Mouse (Mus musculus): ENCODE data around the gene Primpol.

Primpol gene

DNA sequence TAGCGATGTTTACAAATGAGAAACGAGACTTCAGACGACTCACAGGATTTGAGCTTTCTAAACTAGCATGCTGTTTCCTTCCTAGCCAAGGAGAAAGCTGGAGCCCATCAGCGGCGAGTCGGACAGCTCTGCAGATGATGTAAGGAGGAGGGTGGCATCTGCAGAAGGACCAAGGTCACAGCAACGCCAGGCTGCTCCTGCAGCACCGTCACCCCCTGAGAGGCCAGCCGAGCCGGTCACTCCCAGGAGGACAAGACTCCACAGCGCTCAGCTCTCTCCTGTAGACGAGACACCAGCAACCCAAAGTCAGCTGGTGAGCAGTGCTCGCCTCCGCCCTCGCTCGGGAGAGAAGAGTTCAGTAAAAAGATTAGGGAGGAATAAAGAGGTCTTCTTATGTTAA, 54.7 kb downstream of the Primpol start:
- in situ Hi-C loops (cut with MboI, MseI) = no loop called here

DNA sequence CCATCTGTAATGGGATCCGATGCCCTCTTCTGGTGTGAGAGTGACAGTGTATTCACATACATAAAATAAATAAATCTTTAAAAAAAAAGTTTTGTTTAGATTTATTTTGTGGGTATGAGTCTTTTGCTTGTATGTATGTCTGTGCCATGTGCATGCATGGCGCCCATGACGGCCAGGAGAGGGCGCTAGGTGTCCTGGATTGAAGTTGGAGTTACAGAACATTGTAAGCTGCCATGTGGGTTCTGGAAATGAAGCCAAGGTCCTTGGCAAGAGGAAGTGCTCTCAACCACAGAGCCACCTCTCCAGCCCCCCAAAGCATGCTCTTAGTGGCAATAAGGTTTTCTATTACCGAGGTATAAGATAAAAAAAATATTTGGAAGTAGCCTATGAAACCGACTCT, 57.6 kb downstream of the Primpol start:
- in situ Hi-C loops (cut with MboI, MseI) = loop anchor here (5.0 kb wide), 2 partner anchors 252 to 393 kb away; no protein-coding TSS in a partner anchor

DNA sequence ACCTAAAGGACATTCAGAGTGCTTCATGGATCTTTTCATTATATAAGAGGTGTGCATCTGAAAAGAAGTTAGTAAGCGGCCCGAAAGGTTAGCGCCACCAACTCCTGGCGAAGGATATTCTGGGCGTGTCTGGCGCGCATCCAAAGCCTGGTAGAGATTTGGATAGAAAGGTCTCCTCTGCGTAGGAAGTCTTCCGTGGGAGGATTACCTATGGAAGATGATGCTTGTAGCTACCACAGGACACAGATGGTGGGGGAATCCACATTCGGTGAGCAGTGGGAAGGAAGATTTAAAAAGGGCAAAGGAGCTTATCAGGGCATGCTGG, 64.6 kb downstream of the Primpol start:
- in situ Hi-C loops (cut with MboI, MseI) = loop anchor here (5.0 kb wide), 1 partner anchor 80 kb away; the partner anchor contains the start of gene Acsl1

DNA sequence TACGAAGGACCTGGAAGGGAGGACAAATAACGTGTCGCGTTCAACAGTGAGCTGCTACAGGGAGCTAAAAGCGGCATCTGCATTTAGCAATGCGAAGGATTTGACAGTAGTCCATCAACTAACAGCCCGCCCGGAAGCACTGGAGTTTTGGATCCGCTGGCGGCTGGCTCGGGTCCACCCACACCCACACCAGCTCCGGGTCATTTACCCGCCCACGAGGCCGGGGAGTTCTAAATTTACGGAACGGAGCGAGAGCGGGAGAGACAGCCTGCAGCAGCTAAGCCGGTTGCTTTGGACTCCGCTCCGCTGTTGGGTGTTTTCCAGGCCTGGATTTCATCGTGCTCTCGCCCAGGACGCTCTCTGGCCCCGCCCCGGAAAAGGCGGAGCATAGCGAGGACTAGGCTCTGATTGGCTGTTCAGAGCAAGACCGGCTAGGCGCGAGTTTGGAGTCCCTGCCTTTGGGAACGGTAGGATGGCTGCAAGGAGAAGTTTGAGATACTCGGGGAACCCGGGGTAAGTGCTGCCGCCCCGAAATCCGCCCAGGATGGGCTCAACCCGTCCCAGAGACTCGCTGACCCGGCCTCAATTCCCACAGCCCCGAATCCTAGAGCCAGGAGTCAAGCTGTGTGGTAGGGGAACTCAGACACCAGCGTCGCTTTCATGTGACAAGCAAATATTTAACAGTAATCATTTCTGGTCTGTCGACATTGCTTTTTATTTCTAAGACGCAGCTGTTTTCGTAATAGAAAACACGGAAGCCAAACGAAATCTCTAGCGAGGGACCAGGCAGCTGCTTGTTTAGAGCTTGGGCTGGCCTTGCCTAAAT, 65.2 kb downstream of the Primpol start, which contains the start of gene Cenpu:
Gene Cenpu (plus strand): TSS at position 414 of the 826 bp plus-strand sequence.
- in situ Hi-C loops (cut with MboI, MseI) = loop anchor here (5.0 kb wide), 1 partner anchor 80 kb away; the partner anchor contains the start of gene Acsl1

GRCm38 (mm10) chr8:46551029-46551428, 66.0 kb downstream of the Primpol start:
- in situ Hi-C loops (cut with MboI, MseI) = loop anchor here (5.0 kb wide), 1 partner anchor 79 kb away; the partner anchor contains the start of gene Acsl1

DNA sequence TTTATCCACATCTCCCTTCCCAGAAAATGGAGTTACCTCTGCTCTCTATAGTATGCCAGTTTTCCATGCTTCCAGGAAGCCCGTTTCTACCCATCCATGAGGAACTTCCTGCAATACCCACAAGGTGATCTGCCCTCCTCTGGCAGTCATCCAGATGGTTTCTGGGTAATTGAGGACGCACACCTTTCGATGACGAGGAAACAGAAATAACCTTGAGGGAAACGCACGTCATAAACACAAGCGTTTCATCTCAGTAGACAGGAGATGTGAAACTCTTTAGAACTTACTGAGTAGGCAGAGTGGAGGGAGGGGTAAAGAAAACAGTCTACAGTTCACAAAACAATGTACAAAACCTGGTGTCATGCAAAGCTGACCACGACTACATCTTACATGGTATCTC, 67.0 kb downstream of the Primpol start:
- in situ Hi-C loops (cut with MboI, MseI) = loop anchor here (5.0 kb wide), 1 partner anchor 78 kb away; the partner anchor contains the start of gene Acsl1

GRCm38 (mm10) chr8:46547245-46547644, 69.8 kb downstream of the Primpol start:
- in situ Hi-C loops (cut with MboI, MseI) = no loop called here

DNA sequence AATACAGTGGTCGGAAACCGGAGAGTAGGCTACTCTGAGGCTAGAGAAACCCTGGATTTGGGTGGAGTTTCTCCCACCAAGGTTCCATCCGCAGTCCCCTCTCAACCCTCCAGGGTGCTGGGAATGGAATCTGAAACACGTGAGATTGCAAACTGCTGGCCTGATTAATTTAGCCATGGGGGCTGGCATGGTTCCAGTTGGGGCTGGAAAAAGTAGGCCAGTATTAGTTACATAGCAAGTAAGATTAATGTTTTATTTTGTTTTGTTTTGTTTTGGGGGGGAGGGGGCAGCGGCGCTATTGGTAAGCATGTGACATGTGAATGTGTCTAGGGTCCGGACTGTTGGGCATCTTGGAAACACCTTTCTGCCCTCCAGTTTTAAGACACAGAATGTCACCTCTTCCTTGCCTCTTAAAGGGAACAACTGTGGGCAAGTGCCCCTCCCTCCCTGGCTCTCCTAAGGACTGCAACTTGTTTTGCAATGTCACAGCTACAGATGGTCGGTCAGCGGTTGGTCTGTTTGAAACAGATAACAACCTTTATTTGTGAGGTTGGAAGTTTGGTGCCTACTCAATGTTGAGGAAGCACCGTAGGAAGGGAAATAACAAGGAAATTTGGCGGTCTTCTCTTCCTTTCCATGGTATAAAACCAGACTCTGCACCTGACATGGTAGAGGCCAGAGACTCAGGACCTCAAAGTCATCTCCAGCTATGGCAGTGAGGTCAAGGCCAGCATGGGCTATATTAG, 70.4 kb downstream of the Primpol start:
- in situ Hi-C loops (cut with MboI, MseI) = no loop called here

GRCm38 (mm10) chr8:46545854-46546253, 71.2 kb downstream of the Primpol start:
- in situ Hi-C loops (cut with MboI, MseI) = no loop called here

DNA sequence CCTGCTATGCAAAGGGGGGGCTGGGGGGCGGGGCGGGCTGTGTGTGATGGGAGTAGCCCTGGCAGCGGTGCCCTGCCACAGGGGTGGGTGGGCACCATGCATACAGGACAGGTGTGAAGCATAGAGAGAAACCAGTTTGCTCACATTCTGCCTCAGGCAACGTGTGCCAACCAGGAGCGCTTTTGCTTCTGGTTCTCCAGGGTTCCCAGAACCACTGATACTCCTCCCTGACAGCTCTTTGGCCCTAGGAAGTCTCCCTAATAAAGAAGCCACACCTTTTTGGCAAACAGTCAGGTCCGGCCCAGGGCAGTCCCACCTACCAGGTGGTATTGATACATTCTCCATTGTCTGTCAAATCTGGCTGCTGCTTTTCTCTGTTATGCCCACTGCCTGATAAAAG, 73.3 kb downstream of the Primpol start:
- in situ Hi-C loops (cut with MboI, MseI) = no loop called here

DNA sequence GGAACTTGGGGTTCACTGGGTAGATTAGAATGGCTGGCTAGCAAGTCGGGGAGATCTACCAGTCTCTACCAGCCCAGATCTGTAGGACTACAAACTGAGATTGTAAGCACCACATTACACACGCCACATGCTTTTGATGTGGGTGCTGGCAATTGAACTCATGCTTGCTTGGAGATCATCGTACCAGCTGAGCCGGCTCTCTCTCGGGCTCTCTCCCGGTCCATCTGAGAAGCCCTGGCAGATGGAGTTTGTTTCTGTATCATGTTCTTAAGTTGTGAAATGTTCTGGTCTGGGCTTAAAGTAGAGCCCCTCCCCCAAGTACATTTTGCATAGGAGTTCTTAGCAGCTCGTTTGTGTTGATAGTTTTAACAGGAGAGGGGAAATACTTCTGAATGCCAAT, 73.8 kb downstream of the Primpol start:
- in situ Hi-C loops (cut with MboI, MseI) = no loop called here

DNA sequence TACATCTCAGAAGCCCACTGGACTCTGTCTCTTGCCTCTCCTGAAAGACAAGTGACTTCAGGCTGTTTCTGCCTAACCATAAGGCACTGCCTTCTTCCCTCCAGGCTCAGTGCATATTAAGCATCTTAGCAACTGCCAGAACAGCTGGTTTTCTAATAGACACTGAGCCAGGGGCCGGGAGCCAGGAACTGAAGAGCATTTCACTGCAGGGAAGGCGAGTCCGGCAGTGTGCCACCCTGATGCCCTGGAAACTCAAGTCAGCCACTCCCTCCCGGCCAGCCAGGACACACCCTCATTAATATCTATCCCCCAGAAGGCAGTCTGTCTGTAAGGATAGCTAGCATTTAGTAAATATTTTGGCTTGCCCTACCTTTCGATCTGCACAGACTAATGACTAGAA, 77.3 kb downstream of the Primpol start:
- in situ Hi-C loops (cut with MboI, MseI) = no loop called here

DNA sequence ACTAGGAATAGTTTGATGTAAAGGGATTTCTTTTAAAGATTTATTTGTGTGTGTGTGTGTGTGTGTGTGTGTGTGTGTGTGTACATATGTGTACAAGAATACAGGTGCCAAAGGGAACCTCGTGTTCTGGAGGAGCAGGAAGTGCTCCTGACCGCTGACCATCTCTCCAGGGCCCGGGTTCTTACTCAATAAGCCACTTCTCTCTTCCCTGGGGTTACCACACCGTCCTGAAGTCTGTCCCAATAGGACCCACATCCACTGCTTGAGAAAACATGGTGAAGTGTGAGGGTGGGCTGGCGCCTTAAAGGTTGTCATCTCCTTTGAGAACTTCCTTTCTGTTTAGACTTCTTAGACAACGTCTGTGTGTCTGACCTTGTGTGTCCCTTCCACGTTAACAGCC, 83.1 kb downstream of the Primpol start:
- in situ Hi-C loops (cut with MboI, MseI) = no loop called here

DNA sequence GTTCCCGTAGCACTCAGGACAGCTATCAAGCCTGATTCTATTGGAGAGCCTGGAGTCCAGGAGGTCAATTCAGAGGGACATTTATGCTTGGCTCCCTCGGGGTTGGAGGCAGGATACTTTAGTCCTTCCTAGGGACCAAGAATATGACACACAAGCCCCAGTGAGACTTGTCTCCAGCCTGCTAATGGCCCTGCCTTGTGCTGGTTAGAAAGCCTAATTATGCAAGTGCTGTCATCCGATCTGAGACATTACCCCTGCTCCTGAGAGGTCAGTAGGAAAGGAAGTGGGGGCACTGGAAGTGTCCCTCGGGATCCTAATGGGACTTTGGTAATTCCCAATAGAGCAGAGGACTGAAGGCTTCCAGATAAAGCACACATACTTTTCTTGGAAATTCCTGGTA, 86.5 kb downstream of the Primpol start:
- in situ Hi-C loops (cut with MboI, MseI) = no loop called here

GRCm38 (mm10) chr8:46529508-46529907, 87.5 kb downstream of the Primpol start:
- in situ Hi-C loops (cut with MboI, MseI) = no loop called here

DNA sequence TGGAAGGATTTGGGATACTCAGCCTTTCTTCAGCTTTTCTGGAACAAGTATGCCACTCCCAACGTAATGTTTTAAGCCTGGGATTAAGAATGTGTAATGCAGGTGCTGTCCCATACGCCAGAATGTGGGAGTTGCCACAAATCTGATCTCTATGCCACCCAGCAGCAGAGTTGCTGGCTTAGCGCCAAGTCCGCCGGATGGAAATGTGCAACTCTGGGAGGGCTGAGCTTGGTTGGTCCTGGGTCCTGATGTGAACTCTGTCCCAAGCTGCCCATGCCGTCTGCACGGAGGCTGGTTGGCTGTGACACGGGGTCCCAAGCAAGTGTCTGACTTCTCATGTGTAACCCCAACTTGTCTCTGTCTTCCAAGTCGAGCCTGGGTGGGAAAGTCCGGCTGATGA, 90.2 kb downstream of the Primpol start:
- in situ Hi-C loops (cut with MboI, MseI) = no loop called here

DNA sequence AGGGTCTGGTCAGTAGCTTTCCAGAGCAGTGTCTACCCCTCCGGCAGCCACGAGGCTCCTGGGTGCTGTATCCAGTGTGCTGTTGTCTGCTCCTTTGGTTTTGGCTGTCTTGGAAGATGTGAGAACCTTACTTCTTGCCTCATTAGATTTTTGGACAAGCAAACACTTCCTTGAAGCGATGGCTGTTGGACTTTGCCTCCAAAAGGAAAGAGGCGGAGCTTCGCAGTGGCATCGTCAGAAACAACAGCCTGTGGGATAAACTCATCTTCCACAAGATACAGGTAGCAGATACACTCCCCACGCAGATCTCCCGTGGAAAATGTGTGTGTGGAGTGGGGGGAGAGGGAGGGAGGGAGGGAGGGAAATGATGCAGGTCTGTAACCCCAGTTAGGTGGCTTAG, 90.9 kb downstream of the Primpol start:
- in situ Hi-C loops (cut with MboI, MseI) = no loop called here
